Mouse (Mus musculus) regulatory T cell (primary cell): ENCODE results near the gene Cacna1c.

Experiments
- in situ Hi-C: fragments of 300-600 bp; cut with MboI, MseI; formaldehyde crosslinking; loops from one replicate; pipeline ENCODE4 v1.15.1; 2025; ENCODE audit warnings: high pct_unique_total_duplicates

Cacna1c gene

DNA sequence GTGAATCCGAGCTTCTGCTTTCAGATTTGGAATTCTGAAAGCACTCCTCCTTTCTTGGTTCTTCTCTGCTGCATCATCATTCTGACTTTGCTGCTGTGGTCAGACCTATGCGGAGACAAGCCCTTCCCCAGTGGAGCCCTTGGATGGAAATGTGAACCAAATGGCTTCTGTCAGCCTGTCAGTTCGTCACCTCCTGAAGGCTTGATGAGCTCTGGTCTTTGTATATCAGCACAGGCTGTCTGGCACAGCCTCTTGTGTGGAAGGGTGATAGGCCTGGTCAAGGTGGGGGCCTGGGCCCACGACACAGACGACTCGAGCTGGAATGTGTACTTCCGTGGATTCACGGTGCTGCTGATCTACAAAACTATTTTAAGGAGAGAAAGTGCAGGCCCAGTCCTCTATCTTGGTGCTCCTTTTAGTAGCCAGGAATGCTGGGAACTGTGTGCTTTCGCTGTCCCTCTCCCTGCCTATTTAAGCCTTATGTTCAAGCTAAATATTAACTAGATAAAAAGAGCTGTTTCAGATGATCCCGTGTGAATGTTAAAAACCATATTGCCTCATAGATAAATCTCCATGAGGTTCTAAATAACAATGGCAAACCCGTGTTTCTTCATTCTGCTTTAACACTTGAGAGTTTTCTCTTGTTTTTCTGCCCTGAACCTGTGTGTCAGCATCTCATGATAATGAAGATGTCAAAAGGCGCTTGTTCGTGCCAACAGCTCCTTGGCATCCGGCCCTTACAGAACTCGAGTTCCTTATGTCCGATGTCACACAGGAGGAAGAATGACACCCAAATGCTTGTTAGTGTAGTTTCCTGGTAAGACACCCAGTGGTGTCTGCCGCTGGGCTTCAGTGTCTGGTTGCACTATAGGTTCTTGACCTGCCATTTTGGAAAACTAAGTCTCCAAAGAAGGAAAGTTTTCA lies at the start of gene Cacna1c:
TSS of gene Cacna1c (minus strand) at position 37 of the 924 bp plus-strand sequence.
- in situ Hi-C loops = no loop called here

- in situ Hi-C loops = no loop called here
Measured at GRCm38 (mm10) chr6:119240871-119241705, 44.9 kb upstream of the Cacna1c start.

- in situ Hi-C loops = no loop called here
Measured at GRCm38 (mm10) chr6:119240256-119240655, 44.0 kb upstream of the Cacna1c start.

GRCm38 (mm10) chr6:119239341-119240005 lies 43.3 kb upstream of the Cacna1c start:
- in situ Hi-C loops = no loop called here

GRCm38 (mm10) chr6:119237427-119237989 lies 41.3 kb upstream of the Cacna1c start:
- in situ Hi-C loops = no loop called here

- in situ Hi-C loops = no loop called here
Measured at GRCm38 (mm10) chr6:119236241-119236640, 40.0 kb upstream of the Cacna1c start, which contains the start of gene Cacna2d4. Gene Cacna2d4, plus strand, starts transcription at chr6:119236526.

DNA sequence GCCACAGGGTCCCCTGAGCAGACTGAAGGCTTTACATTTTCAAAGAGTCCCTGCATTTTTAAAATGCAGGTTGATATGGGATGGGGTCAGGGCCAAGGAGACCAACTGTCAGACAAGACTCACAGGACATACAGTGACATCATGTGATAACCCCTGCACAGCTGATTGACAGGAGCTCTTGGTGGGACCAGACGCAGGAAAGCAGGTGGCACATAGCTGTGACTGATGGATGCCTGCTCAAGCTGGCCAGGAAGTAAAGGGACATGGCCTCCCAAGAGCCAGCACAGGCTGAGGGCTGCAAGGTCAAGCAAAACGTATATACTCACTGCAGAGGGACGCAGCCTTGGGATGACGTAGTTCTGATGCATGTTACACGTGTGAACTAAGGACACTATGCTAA lies 39.2 kb upstream of the Cacna1c start:
- in situ Hi-C loops = no loop called here

- in situ Hi-C loops = no loop called here
Measured at GRCm38 (mm10) chr6:119233066-119233465, 36.8 kb upstream of the Cacna1c start.

DNA sequence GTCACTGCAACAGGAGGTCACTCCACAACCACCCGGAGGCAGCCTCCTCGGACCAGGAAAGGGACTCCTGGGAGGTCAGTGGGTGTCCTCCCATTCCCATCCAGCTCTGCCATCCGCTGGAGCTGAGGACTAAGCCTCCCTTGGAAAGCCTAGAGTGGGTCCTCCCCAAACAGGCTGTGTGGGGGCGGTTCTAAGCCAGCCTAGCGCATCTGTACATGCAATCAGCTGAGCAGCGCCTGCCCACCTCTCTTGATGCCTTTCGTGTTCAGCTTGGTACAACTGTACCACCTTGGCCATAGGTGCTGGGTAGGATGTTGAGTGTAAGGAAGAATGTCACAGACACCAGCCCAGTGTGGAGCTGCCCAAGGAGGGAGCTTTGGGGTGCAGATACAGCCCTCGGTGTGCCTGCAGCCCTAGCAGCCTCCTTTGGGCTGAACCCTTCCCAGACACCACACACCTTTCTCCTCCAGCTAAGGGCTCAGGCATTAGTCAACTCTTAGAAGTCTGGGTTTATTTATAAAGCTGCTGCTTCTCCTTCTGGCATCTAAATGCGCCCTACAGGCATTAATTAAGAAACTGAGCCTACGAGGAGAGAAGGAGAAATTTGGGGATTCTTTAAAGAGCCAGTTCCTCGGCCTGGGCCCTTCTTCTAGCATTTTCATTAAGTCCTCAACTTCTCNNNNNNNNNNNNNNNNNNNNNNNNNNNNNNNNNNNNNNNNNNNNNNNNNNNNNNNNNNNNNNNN lies 32.8 kb upstream of the Cacna1c start:
- in situ Hi-C loops = loop anchor here (5.0 kb wide), 1 partner anchor 218 kb away; no protein-coding TSS in a partner anchor

GRCm38 (mm10) chr6:119227001-119227400 lies 30.8 kb upstream of the Cacna1c start:
- in situ Hi-C loops = loop anchor here (5.0 kb wide), 1 partner anchor 220 kb away; no protein-coding TSS in a partner anchor

DNA sequence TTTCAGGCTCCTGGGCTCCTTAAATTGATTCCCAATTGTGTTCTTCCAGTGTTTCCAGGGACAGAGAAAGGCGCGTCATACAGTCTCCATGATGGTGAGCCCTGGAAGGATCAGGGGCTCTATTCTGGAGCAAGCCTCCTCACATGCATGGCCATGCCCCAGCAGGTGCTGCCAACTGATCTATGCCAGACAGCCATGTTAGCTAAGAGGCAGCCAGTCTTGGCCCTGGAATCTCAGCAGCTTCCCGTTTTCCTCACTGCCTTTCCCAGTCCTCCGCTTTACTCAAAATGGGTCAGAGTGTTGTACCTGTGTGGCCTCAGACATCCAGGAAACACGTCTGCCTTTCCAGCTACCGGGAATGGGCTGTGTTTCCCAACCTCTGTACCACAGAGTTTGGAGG lies 29.5 kb upstream of the Cacna1c start:
- in situ Hi-C loops = loop anchor here (5.0 kb wide), 1 partner anchor 222 kb away; no protein-coding TSS in a partner anchor

DNA sequence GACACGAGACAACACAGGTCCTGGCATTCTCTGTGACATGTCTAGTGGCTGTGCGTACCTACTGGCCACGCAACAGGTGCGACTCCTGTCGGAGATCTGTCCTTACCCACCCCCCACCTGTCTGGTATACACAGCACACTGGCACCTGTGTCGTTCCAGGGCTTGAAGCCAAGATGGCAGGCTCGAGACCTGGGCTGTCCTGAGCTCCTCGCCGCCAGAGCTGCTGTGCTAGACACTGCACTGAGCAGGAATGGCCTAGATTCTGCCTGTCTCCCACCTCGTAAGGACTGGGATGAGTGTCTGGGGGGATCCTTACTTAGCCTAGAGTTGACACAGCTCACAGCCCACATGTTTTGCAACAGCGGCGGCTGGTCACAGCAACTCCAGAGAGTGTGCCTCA lies 29.0 kb upstream of the Cacna1c start:
- in situ Hi-C loops = loop anchor here (5.0 kb wide), 1 partner anchor 222 kb away; no protein-coding TSS in a partner anchor

GRCm38 (mm10) chr6:119224451-119225195 lies 28.4 kb upstream of the Cacna1c start:
- in situ Hi-C loops = loop anchor here (5.0 kb wide), 2 partner anchors 123 to 223 kb away; no protein-coding TSS in a partner anchor

DNA sequence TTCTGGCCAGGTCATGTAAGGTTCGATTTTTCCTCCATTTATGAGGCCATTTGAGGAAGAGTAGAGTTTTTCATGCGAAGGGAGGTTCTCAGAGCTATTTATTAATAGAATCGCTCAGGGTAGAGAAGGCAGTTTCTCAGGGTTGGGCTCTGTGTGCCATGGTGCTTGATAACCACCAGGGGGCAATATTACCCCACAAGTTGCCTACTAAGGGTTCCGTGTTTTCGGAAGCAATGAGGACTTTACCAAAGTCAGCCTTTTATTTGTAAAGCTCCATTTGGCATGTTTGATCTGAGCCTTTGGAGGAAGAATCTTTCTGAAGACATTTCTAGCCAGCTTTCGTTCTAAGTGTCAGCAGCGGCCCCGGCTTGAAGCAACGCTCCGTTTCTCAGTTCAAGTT lies 24.1 kb upstream of the Cacna1c start:
- in situ Hi-C loops = loop anchor here (5.0 kb wide), 1 partner anchor 127 kb away; no protein-coding TSS in a partner anchor

GRCm38 (mm10) chr6:119219237-119219870 lies 23.1 kb upstream of the Cacna1c start:
- in situ Hi-C loops = no loop called here

- in situ Hi-C loops = no loop called here
Measured at GRCm38 (mm10) chr6:119218591-119218990, 22.4 kb upstream of the Cacna1c start.

- in situ Hi-C loops = no loop called here
Measured at GRCm38 (mm10) chr6:119217661-119218060, 21.4 kb upstream of the Cacna1c start.

DNA sequence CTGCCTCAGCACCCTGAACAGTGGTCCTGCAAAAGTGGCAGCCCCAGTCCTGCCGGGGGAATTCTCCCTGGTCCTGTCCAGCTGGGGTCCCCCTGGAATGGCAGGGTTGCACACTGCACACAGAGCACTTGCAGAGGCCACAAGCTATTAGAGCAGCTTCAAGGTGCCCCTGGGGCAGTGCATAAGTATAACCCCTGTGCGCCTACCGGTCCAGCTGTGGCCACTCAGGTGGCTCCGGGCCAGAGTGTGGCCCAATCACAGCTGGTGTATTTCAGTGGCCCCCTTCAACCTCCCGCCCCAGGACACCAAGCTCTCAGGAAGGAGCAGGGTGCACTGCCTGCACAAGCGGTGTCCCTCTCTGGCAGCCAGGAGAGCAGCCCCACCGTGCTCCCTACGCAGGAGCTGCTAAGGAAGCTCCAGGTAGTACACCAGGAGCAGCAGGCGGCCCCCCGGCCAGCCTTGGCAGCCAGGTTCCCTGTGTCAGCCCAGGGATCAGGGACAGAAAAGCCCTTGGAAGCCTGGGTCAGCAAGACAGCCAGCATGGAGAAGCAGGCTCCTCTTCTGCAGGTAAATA lies 18.9 kb upstream of the Cacna1c start:
- in situ Hi-C loops = no loop called here

GRCm38 (mm10) chr6:119214190-119214589 lies 18.0 kb upstream of the Cacna1c start:
- in situ Hi-C loops = no loop called here
